Mouse (Mus musculus) G1E (cell line): Measurements from ENCODE around the gene Mfap4. TPM values are rescaled to one million over a fixed set of nuclear protein-coding genes. Genes with fewer than 3 reads are reported as not detected.

Experiments
- ATAC-seq: 2 replicates; pipeline ENCODE4 v1.8.0; 2016; ENCODE audit warnings: mild to moderate bottlenecking; ENCODE audit not compliant: insufficient number of reproducible peaks, poor library complexity, low FRiP score, severe bottlenecking; ENCODE audit errors: extremely low read depth
- DNase-seq: peaks from one replicate; pipeline ENCODE4 v3.0.0; 2012; ENCODE audit warnings: low spot score
- H3K27me3 ChIP-seq: 2 replicates; pipeline ENCODE4 v1.6.1; 2012; ENCODE audit warnings: mild to moderate bottlenecking, low read length, inconsistent platforms; ENCODE audit not compliant: insufficient read depth
- H3K36me3 ChIP-seq: replicated peaks from 2 replicates; pipeline ENCODE3; 2012; ENCODE audit warnings: mild to moderate bottlenecking, inconsistent platforms
- H3K4me1 ChIP-seq: 2 replicates; pipeline ENCODE4 v1.6.1; 2012; ENCODE audit warnings: low read depth, low read length, inconsistent platforms, mixed read lengths; ENCODE audit not compliant: insufficient read depth
- H3K4me3 ChIP-seq: 2 replicates; pipeline ENCODE4 v1.5.1; 2012; ENCODE audit warnings: low read depth, mild to moderate bottlenecking, inconsistent platforms, low read length, moderate library complexity, mixed read lengths
- H3K9me3 ChIP-seq: replicated peaks from 2 replicates; pipeline ENCODE4 v1.6.1; 2012; ENCODE audit warnings: inconsistent platforms
- CTCF ChIP-seq: IDR thresholded peaks from 2 replicates; pipeline ENCODE4 v1.5.1; 2012; ENCODE audit warnings: low read depth, low read length, inconsistent platforms, mixed read lengths
- GATA1 ChIP-seq: IDR thresholded peaks from 2 replicates; pipeline ENCODE4 v1.6.1; 2012; ENCODE audit warnings: borderline replicate concordance, low read length, inconsistent platforms, mixed read lengths
- GATA2 ChIP-seq: IDR thresholded peaks from 2 replicates; pipeline ENCODE4 v1.6.1; 2012; ENCODE audit warnings: low read depth, low read length, inconsistent platforms, borderline replicate concordance
- POLR2AphosphoS5 ChIP-seq: IDR thresholded peaks from 2 replicates; pipeline ENCODE4 v1.6.1; 2012; ENCODE audit warnings: low read depth, low read length, inconsistent platforms; ENCODE audit not compliant: insufficient replicate concordance
- TAL1 ChIP-seq: conservative IDR thresholded peaks from 2 replicates; pipeline ENCODE4 v1.6.1; 2012; ENCODE audit warnings: low read depth, low read length, inconsistent platforms, mixed read lengths
- polyA plus RNA-seq: library from polyadenylated mRNA; stranded (reverse); fragments of >175 nt; gene quantifications from 2 replicates; pipeline ENCODE4 v1.2.3, GENCODE M21; 2012
- total RNA-seq, 2 experiments: library from RNA; stranded (forward) in 1 of 2; stranded (reverse) in 1 of 2; fragments of 200-1000 nt in 1 of 2; fragments of >200 nt in 1 of 2; fragmentation: Nextera tagmentation in 1 of 2; gene quantifications; 2 replicates each; pipeline ENCODE4 v1.2.3; 2014 to 2017

Mfap4 gene
- total and polyA plus RNA-seq, 3 experiments = 0.33 TPM; not detected in 2

- no peak for ATAC-seq
Measured at GRCm38 (mm10) chr11:61498736-61499504, 13.7 kb downstream of the Mfap4 start.

GRCm38 (mm10) chr11:61503933-61504332, 18.7 kb downstream of the Mfap4 start:
- TF ChIP-seq POLR2AphosphoS5 = no peak
- TF ChIP-seq CTCF = no peak
- TF ChIP-seq GATA1 = no peak
- TF ChIP-seq GATA2 = no peak
- TF ChIP-seq TAL1 = no peak
- Histone ChIP-seq H3K4me1 (peaks cover 33% of the 10 kb centered on the region), H3K4me3 (no peak overlapping the region), H3K27me3 (0 out of 2 replicates have a peak, but pooled peaks cover 4% of the 10 kb centered on the region), H3K9me3 (no peaks in the 10 kb centered on the region), H3K36me3 (peaks cover 14% of the 10 kb centered on the region)
- ATAC-seq = no peak
- DNase-seq = no peak

More at GRCm38 (mm10) chr11:61498736-61499504, 13.7 kb downstream of the Mfap4 start:
- Histone ChIP-seq H3K27me3 (0 out of 2 replicates have a peak, but pooled peaks cover 4% of the 10 kb centered on the region), H3K9me3 (no peaks in the 10 kb centered on the region), H3K4me1 (peaks cover 25% of the 10 kb centered on the region), H3K36me3 (no peaks in the 10 kb centered on the region), H3K4me3 (no peak overlapping the region)
- DNase-seq = no peak
- TF ChIP-seq POLR2AphosphoS5 (no peak), CTCF (no peak)

GRCm38 (mm10) chr11:61504713-61505257, 19.6 kb downstream of the Mfap4 start, which contains the start of gene B9d1:
B9d1 (plus strand) TSS chr11:61505144.
- peak; percentile 75 for DNase-seq
- Histone ChIP-seq H3K27me3 (0 out of 2 replicates have a peak, but pooled peaks cover 2% of the 10 kb centered on the region), H3K9me3 (no peaks in the 10 kb centered on the region), H3K36me3 (peaks cover 23% of the 10 kb centered on the region), H3K4me1 (peaks cover 25% of the 10 kb centered on the region), H3K4me3 (peak within 1 kb of the TSS; percentile 78)
- TF ChIP-seq TAL1 (no peak), GATA2 (no peak), GATA1 (no peak), POLR2AphosphoS5 (no peak), CTCF (peak; percentile 75)
- ATAC-seq = peak; percentile 80

GRCm38 (mm10) chr11:61514953-61515352, 29.7 kb downstream of the Mfap4 start:
- ATAC-seq (no peak), DNase-seq (no peak)
- Histone ChIP-seq H3K36me3 (peaks cover 47% of the 10 kb centered on the region), H3K27me3 (no peaks in the 10 kb centered on the region), H3K9me3 (no peaks in the 10 kb centered on the region), H3K4me1 (no peaks in the 10 kb centered on the region), H3K4me3 (no peak overlapping the region)
- TF ChIP-seq POLR2AphosphoS5 = no peak
- TF ChIP-seq GATA1 = no peak
- TF ChIP-seq CTCF = peak; percentile 34; the same call in 1 of the 2 replicates
- no peak for TF ChIP-seq TAL1

GRCm38 (mm10) chr11:61517971-61518370, 32.7 kb downstream of the Mfap4 start:
- ATAC-seq (no peak), DNase-seq (no peak)
- Histone ChIP-seq H3K4me1 (no peaks in the 10 kb centered on the region), H3K9me3 (no peaks in the 10 kb centered on the region), H3K27me3 (no peaks in the 10 kb centered on the region), H3K4me3 (no peak overlapping the region), H3K36me3 (peaks cover 41% of the 10 kb centered on the region)
- TF ChIP-seq GATA2 = no peak
- no peak for TF ChIP-seq POLR2AphosphoS5
- no peak for TF ChIP-seq CTCF
- TF ChIP-seq GATA1 = no peak
- no peak for TF ChIP-seq TAL1

- Histone ChIP-seq H3K9me3 (no peaks in the 10 kb centered on the region), H3K4me1 (no peaks in the 10 kb centered on the region), H3K36me3 (peaks cover 32% of the 10 kb centered on the region), H3K4me3 (no peak overlapping the region), H3K27me3 (no peaks in the 10 kb centered on the region)
- TF ChIP-seq CTCF = no peak
- TF ChIP-seq TAL1 = no peak
- no peak for TF ChIP-seq GATA1
- no peak for TF ChIP-seq POLR2AphosphoS5
- TF ChIP-seq GATA2 = no peak
- ATAC-seq = no peak
- no peak for DNase-seq
Measured at GRCm38 (mm10) chr11:61518871-61519270, 33.6 kb downstream of the Mfap4 start.
